Mouse (Mus musculus): ENCODE measurements around the gene Sipa1. TPM values are rescaled to one million over a fixed set of nuclear protein-coding genes. Genes with fewer than 3 reads are reported as not detected.

Sipa1 gene
- polyA plus RNA-seq, 1 experiment from 2014 or later = 12.4 TPM

DNA sequence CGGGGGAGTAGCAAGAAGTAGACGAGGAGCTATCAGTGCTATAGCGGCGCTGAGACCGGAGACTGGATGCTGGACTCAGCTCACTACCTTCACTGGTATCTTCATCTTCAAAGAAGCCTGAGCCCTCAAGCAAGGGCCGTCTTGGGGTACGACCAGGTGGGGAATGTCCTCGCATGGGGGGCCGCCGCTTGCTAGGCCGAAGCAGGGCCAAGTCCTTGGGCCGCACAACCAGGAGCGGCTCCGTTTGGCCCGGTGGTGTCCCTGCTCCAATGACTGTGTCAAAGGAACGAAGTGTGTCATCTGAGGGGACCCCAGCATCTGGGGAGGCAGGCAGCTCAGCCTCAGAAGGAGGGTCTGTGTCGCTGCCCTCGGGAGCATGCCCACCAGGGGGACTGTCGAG, 21.9 kb upstream of the Sipa1 start:
- 95% methylated on average over 19 of the region's 19 CpGs for WGBS
- peaks cover 3% of the 10 kb centered on the region for H3K36me3 ChIP-seq (replicated peaks; ENCODE audit: control insufficient read depth, insufficient read depth, low read depth, low read length)

DNA sequence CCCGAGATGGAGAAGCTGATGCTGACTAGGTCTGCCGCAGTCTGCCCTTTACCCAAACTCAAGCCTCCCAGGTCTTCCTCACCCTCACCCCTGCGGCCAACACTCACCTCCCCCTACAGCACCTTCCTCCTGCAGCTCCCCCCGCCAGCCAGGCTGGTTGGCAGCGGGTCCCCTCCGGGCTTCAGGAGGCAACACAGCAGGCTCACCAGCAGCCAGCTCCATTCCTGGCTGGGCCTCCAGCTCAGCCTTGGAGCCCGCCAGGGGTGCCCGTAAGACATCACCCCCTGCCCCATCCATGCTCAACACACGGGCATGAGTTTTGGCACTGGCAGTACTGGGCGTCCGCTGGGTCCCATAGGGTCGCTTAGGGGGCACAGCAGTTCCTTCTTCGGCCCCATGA, 21.5 kb upstream of the Sipa1 start:
- Histone ChIP-seq H3K36me3 (replicated peaks; ENCODE audit: control insufficient read depth, insufficient read depth, low read depth, low read length) (peaks cover 3% of the 10 kb centered on the region), H3K4me3 (ENCODE audit: low read depth, low read length) (no peak overlapping the region)
- ATAC-seq (replicated peaks; ENCODE audit: insufficient number of reproducible peaks, low FRiP score, low TSS enrichment, low read depth) = no peak

More for the DNA sequence above, 21.9 kb upstream of the Sipa1 start:
- Histone ChIP-seq H3K9me3 (replicated peaks; ENCODE audit: control insufficient read depth, low read length) (no peaks in the 10 kb centered on the region), H3K27me3 (ENCODE audit: control insufficient read depth, insufficient read depth, low read length) (no peaks in the 10 kb centered on the region), H3K4me2 (ENCODE audit: low read depth, low read length) (no peak overlapping the region), H3K4me1 (ENCODE audit: control insufficient read depth, insufficient read depth, low read length) (peaks cover 4% of the 10 kb centered on the region), H3K9ac (replicated peaks; ENCODE audit: low read length) (no peak overlapping the region), H3K4me3 (ENCODE audit: low read depth, low read length) (no peak overlapping the region), H3K27ac (replicated peaks; ENCODE audit: low read depth, low read length) (no peak overlapping the region)
- ATAC-seq (replicated peaks; ENCODE audit: insufficient number of reproducible peaks, low FRiP score, low TSS enrichment, low read depth) = no peak
- DNase-seq (ENCODE audit: low spot score) = no peak

DNA sequence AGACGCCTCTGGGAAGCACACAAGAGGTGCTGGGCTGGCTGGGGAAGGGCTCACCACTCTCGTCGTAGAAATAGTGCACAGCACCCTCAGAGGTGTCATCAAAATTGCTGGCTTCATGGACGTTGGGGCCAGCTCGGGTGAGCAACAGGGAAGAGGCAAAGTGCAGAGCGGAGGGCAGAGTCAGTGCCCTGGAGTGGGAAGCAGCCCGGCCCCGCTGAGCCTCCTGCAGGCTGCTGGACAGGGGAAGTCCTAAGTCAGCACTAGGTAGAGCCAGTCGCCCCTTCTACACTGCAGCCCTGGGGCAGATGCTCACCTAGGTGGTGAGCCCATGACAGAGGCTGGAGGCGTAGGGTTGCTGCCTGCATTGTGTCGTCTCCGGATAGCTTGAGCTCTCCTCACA, 20.7 kb upstream of the Sipa1 start:
- ATAC-seq (replicated peaks; ENCODE audit: insufficient number of reproducible peaks, low FRiP score, low TSS enrichment, low read depth) (no peak), DNase-seq (ENCODE audit: low spot score) (no peak)
- H3K27me3 ChIP-seq (ENCODE audit: control insufficient read depth, insufficient read depth, low read length) = no peaks in the 10 kb centered on the region
- no peak overlapping the region for H3K27ac ChIP-seq (replicated peaks; ENCODE audit: low read depth, low read length)
- H3K9ac ChIP-seq (replicated peaks; ENCODE audit: low read length) = no peak overlapping the region
- H3K9me3 ChIP-seq (replicated peaks; ENCODE audit: control insufficient read depth, low read length) = no peaks in the 10 kb centered on the region
- H3K4me3 ChIP-seq (ENCODE audit: low read depth, low read length) = no peak overlapping the region
- H3K4me2 ChIP-seq (ENCODE audit: low read depth, low read length) = no peak overlapping the region
- 91% methylated on average over 12 of the region's 12 CpGs for WGBS
- peaks cover 3% of the 10 kb centered on the region for H3K36me3 ChIP-seq (replicated peaks; ENCODE audit: control insufficient read depth, insufficient read depth, low read depth, low read length)
- peaks cover 2% of the 10 kb centered on the region; the same call in 1 of the 2 replicates for H3K4me1 ChIP-seq (ENCODE audit: control insufficient read depth, insufficient read depth, low read length)

More for the DNA sequence above, 21.5 kb upstream of the Sipa1 start:
- no peak overlapping the region for H3K9ac ChIP-seq (replicated peaks; ENCODE audit: low read length)
- H3K4me2 ChIP-seq (ENCODE audit: low read depth, low read length) = no peak overlapping the region
- WGBS = 91% methylated on average over 13 of the region's 13 CpGs
- no peaks in the 10 kb centered on the region for H3K9me3 ChIP-seq (replicated peaks; ENCODE audit: control insufficient read depth, low read length)
- no peak for DNase-seq (ENCODE audit: low spot score)
- H3K4me1 ChIP-seq (ENCODE audit: control insufficient read depth, insufficient read depth, low read length) = peaks cover 2% of the 10 kb centered on the region; the same call in 1 of the 2 replicates
- H3K27ac ChIP-seq (replicated peaks; ENCODE audit: low read depth, low read length) = no peak overlapping the region
- no peaks in the 10 kb centered on the region for H3K27me3 ChIP-seq (ENCODE audit: control insufficient read depth, insufficient read depth, low read length)

DNA sequence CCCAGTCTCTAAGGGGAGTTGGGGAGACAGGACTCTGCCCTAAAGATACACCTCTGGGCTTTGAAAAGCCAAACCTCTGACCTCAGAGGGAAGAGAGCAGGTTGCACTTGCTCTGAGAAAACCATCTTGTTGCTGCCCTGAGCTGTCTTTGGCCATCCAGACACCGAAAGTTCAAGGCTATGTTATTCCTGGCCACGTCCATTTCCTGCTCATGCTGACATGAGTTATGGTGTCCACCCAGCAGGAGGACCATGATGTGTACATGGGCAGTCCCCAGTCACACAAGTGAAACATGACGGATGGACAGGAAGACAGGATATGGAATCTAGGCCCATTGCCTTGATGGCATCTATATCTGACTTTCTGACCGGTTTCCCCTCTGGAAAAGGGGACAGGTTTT, 16.9 kb upstream of the Sipa1 start:
- H3K9me3 ChIP-seq (replicated peaks; ENCODE audit: control insufficient read depth, low read length) = no peaks in the 10 kb centered on the region
- no peak for ATAC-seq (replicated peaks; ENCODE audit: insufficient number of reproducible peaks, low FRiP score, low TSS enrichment, low read depth)
- 95% methylated on average over 4 of the region's 4 CpGs for WGBS
- no peak overlapping the region for H3K27ac ChIP-seq (replicated peaks; ENCODE audit: low read depth, low read length)
- peaks cover 17% of the 10 kb centered on the region for H3K36me3 ChIP-seq (replicated peaks; ENCODE audit: control insufficient read depth, insufficient read depth, low read depth, low read length)
- H3K4me3 ChIP-seq (ENCODE audit: low read depth, low read length) = no peak overlapping the region
- H3K4me1 ChIP-seq (ENCODE audit: control insufficient read depth, insufficient read depth, low read length) = no peaks in the 10 kb centered on the region
- H3K4me2 ChIP-seq (ENCODE audit: low read depth, low read length) = no peak overlapping the region
- H3K27me3 ChIP-seq (ENCODE audit: control insufficient read depth, insufficient read depth, low read length) = no peaks in the 10 kb centered on the region
- H3K9ac ChIP-seq (replicated peaks; ENCODE audit: low read length) = no peak overlapping the region
- DNase-seq (ENCODE audit: low spot score) = no peak

DNA sequence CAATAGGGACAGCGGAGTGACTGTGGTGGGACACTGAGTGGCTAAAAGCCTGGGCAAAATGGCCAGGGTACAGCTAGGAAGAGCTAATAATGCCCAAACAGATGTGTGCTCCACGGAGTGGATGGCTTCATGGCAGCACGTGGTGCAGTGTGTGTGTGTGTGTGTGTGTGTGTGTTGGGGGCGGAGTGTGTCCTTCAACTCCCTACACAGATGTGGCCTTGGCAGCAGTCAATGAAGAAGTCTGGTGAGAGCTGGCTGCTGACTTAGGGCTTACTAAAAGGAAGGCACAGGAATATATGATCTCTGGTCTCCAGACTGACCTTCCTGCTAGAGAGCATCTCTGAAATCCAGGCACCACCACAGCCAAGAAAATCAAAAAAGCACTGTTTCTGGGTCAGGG, 4.9 kb upstream of the Sipa1 start:
- H3K27me3 ChIP-seq (ENCODE audit: control insufficient read depth, insufficient read depth, low read length) = no peaks in the 10 kb centered on the region
- no peak overlapping the region for H3K4me2 ChIP-seq (ENCODE audit: low read depth, low read length)
- no peak overlapping the region for H3K4me3 ChIP-seq (ENCODE audit: low read depth, low read length)
- H3K36me3 ChIP-seq (replicated peaks; ENCODE audit: control insufficient read depth, insufficient read depth, low read depth, low read length) = peaks cover 9% of the 10 kb centered on the region
- DNase-seq (ENCODE audit: low spot score) (no peak), ATAC-seq (replicated peaks; ENCODE audit: insufficient number of reproducible peaks, low FRiP score, low TSS enrichment, low read depth) (no peak)
- 88% methylated on average over 4 of the region's 4 CpGs for WGBS
- no peaks in the 10 kb centered on the region for H3K4me1 ChIP-seq (ENCODE audit: control insufficient read depth, insufficient read depth, low read length)
- no peaks in the 10 kb centered on the region for H3K9me3 ChIP-seq (replicated peaks; ENCODE audit: control insufficient read depth, low read length)
- no peak overlapping the region for H3K9ac ChIP-seq (replicated peaks; ENCODE audit: low read length)
- no peak overlapping the region for H3K27ac ChIP-seq (replicated peaks; ENCODE audit: low read depth, low read length)

DNA sequence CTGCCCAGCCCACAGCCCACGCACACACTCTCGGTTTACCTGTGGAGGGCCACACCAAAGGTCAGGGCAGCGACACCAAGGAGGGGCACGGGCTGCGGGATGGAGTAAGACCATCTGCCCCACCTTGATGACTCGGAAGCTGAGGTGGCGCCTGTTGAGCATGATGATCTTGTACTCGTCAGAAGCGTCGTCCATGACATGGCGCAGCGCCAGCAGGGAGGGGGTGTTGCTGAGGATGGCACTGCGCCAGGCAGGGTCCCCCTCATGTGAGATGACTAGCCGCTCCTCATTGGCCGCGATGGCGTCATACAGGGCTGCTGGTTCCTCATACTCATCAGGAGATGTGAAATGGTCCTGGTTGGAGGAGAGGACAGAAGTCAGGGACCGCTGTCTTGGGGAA, 2.9 kb upstream of the Sipa1 start:
- Histone ChIP-seq H3K9me3 (replicated peaks; ENCODE audit: control insufficient read depth, low read length) (no peaks in the 10 kb centered on the region), H3K4me1 (ENCODE audit: control insufficient read depth, insufficient read depth, low read length) (peaks cover 5% of the 10 kb centered on the region), H3K27ac (replicated peaks; ENCODE audit: low read depth, low read length) (no peak overlapping the region), H3K4me3 (ENCODE audit: low read depth, low read length) (no peak overlapping the region), H3K27me3 (ENCODE audit: control insufficient read depth, insufficient read depth, low read length) (no peaks in the 10 kb centered on the region), H3K4me2 (ENCODE audit: low read depth, low read length) (no peak overlapping the region), H3K9ac (replicated peaks; ENCODE audit: low read length) (no peak overlapping the region), H3K36me3 (replicated peaks; ENCODE audit: control insufficient read depth, insufficient read depth, low read depth, low read length) (peaks cover under 1% of the 10 kb centered on the region)
- ATAC-seq (replicated peaks; ENCODE audit: insufficient number of reproducible peaks, low FRiP score, low TSS enrichment, low read depth) = no peak
- WGBS = 95% methylated on average over 18 of the region's 18 CpGs
- DNase-seq (ENCODE audit: low spot score) = no peak

DNA sequence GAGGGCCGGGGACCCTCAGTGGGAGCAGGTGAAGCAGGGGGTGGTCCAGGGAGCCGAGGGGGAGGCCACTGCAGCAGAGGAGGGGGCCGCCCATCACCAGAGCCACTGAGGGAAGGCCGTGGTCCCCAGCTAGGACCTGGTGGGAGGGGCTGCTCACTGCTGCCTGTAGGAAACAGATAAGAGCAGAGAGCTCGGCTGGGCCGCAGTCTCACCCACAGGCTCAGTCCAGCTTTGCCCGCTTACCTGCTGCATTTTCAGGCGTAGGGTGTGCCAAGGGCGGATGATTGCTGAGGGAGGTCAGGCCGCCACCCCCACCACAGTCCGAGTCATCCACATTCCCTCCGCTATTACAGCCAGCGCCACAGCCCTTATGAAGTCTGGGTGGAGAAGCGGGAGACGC, 2.0 kb upstream of the Sipa1 start:
- Histone ChIP-seq H3K4me1 (ENCODE audit: control insufficient read depth, insufficient read depth, low read length) (peaks cover 5% of the 10 kb centered on the region), H3K27me3 (ENCODE audit: control insufficient read depth, insufficient read depth, low read length) (no peaks in the 10 kb centered on the region), H3K9me3 (replicated peaks; ENCODE audit: control insufficient read depth, low read length) (no peaks in the 10 kb centered on the region), H3K4me2 (ENCODE audit: low read depth, low read length) (no peak overlapping the region), H3K9ac (replicated peaks; ENCODE audit: low read length) (no peak overlapping the region), H3K27ac (replicated peaks; ENCODE audit: low read depth, low read length) (no peak overlapping the region), H3K4me3 (ENCODE audit: low read depth, low read length) (no peak overlapping the region), H3K36me3 (replicated peaks; ENCODE audit: control insufficient read depth, insufficient read depth, low read depth, low read length) (no peaks in the 10 kb centered on the region; the same call in 1 of the 2 replicates)
- ATAC-seq (replicated peaks; ENCODE audit: insufficient number of reproducible peaks, low FRiP score, low TSS enrichment, low read depth) (no peak), DNase-seq (ENCODE audit: low spot score) (no peak)
- WGBS = 86% methylated on average over 15 of the region's 15 CpGs

DNA sequence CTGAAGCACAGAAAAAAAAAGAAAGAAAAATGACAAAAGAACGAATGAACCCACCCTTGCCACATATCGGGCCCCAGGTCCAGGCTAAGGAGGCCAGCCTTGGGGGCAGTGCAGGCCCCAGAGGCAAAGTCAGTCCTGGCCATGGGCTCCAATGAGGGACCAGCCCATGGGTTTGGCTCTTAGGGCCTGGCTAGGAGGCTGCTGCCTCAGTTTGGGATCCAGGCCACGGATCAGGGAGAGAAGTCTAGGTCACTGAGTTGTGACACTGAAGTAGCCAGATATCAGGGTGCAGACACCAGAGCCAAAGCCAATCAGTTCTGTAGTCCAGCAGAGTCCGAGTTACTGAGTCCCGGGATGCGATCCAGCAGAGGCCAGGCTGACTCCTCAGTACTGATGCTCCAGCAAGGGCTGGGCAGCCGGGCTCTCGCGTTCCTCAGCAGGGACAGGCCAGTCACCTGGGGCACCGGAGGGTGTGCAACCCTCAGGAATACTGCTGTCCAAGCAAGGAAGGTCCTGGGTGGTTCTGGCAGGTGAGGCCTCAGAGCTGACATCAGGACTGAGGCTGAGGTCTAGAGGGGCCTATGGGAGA, 1.3 kb upstream of the Sipa1 start:
- WGBS = 93% methylated on average over 10 of the region's 10 CpGs
- no peak for DNase-seq (ENCODE audit: low spot score)
- Histone ChIP-seq H3K4me2 (ENCODE audit: low read depth, low read length) (no peak overlapping the region), H3K9ac (replicated peaks; ENCODE audit: low read length) (no peak overlapping the region), H3K36me3 (replicated peaks; ENCODE audit: control insufficient read depth, insufficient read depth, low read depth, low read length) (no peaks in the 10 kb centered on the region; the same call in 1 of the 2 replicates), H3K27me3 (ENCODE audit: control insufficient read depth, insufficient read depth, low read length) (no peaks in the 10 kb centered on the region), H3K4me3 (ENCODE audit: low read depth, low read length) (no peak overlapping the region), H3K9me3 (replicated peaks; ENCODE audit: control insufficient read depth, low read length) (no peaks in the 10 kb centered on the region), H3K4me1 (ENCODE audit: control insufficient read depth, insufficient read depth, low read length) (peaks cover 5% of the 10 kb centered on the region), H3K27ac (replicated peaks; ENCODE audit: low read depth, low read length) (no peak overlapping the region)
- no peak for ATAC-seq (replicated peaks; ENCODE audit: insufficient number of reproducible peaks, low FRiP score, low TSS enrichment, low read depth)
